Mouse (Mus musculus): Measurements from ENCODE around the gene Sde2. TPM values are rescaled to one million over a fixed set of nuclear protein-coding genes. Genes with fewer than 3 reads are reported as not detected.

The Sde2 gene
- polyA plus RNA-seq, 1 experiment from 2014 or later, result 39.0 TPM

Other genes starting within 250 kb of the Sde2 start
- 27.1 and 30.0 TPM in 2 replicates for gene Lin9, start 210.0 kb upstream of the Sde2 start, polyA plus RNA-seq (2016; fragmentation: Nextera tagmentation; extraction: Ambion mirVana)
- gene Mixl1, start 154.1 kb upstream of the Sde2 start, polyA plus RNA-seq (2016; fragmentation: Nextera tagmentation; extraction: Ambion mirVana), result not detected in 2 replicates
- 22.5 and 23.7 TPM in 2 replicates for gene Acbd3, start 125.1 kb upstream of the Sde2 start, polyA plus RNA-seq (2016; fragmentation: Nextera tagmentation; extraction: Ambion mirVana)
- gene H3f3a, start 37.2 kb upstream of the Sde2 start, polyA plus RNA-seq (2016; fragmentation: Nextera tagmentation; extraction: Ambion mirVana), result 3,507 and 3,679 TPM in 2 replicates
- 0.17 TPM in 1 of 2 replicates, not detected in the other for gene Lefty2, start 42.0 kb downstream of the Sde2 start, polyA plus RNA-seq (2016; fragmentation: Nextera tagmentation; extraction: Ambion mirVana)
- gene Pycr2, start 53.2 kb downstream of the Sde2 start, polyA plus RNA-seq (2016; fragmentation: Nextera tagmentation; extraction: Ambion mirVana), result 98.3 and 98.4 TPM in 2 replicates
- 0.24 and 0.34 TPM in 2 replicates for gene Lefty1, start 83.9 kb downstream of the Sde2 start, polyA plus RNA-seq (2016; fragmentation: Nextera tagmentation; extraction: Ambion mirVana)
- 2.0 and 2.4 TPM in 2 replicates for gene Tmem63a, start 91.2 kb downstream of the Sde2 start, polyA plus RNA-seq (2016; fragmentation: Nextera tagmentation; extraction: Ambion mirVana)
- 0.95 and 1.3 TPM in 2 replicates for gene Ephx1, start 169.8 kb downstream of the Sde2 start, polyA plus RNA-seq (2016; fragmentation: Nextera tagmentation; extraction: Ambion mirVana)
- gene 9130409I23Rik, start 200.1 kb downstream of the Sde2 start, polyA plus RNA-seq (2016; fragmentation: Nextera tagmentation; extraction: Ambion mirVana), result not detected in 2 replicates